Mouse (Mus musculus): ENCODE measurements at regions not wholly inside any gene's neighbourhood (a gene's known extent, or its start where the extent isn't known, plus 50 kb on each side); places are given as distances from the start of the nearest gene placed in this dataset.

- no peak for TF ChIP-seq CTCF (IDR thresholded peaks at IDR 0.05; ENCODE audit: borderline replicate concordance, extremely low read depth, insufficient read depth, insufficient read length)
- TF ChIP-seq POLR2A (IDR thresholded peaks at IDR 0.05; ENCODE audit: borderline replicate concordance, extremely low read depth, insufficient read depth, insufficient read length, poor library complexity, severe bottlenecking) = no peak
These were observed 97.4 kb upstream of the Adgrf1 start for GRCm38 (mm10) chr17:43172657-43173165.
